Mouse (Mus musculus): ENCODE results near the gene Hnrnpll. TPM values are rescaled to one million over a fixed set of nuclear protein-coding genes. Genes with fewer than 3 reads are reported as not detected.

Hnrnpll gene
- total and polyA plus RNA-seq, 2 experiments from 2014 or later: 40.0 to 41.8 TPM

DNA sequence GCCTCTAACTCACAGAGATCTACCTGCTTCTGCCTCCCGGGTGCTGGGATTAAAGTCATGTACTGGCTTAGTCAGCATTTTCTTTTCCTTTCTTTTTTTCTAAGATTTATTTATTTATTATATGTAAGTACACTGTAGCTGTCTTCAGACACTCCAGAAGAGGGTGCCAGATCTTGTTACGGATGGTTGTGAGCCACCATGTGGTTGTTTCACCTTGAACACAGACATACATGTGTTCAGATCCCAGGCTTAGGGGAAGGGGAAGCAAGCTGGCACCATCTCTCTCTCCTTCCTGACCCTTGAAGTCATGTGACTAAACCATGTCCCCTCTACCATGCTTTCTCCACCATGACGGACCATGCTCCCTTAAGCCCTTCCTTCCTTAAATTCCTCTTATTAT is 70.0 kb downstream of the Hnrnpll start:
- no peak overlapping the region for H3K4me3 ChIP-seq (ENCODE audit: low read length)
- H3K27ac ChIP-seq: no peak overlapping the region
- H3K4me1 ChIP-seq (ENCODE audit: insufficient read depth, low read length): no peaks in the 10 kb centered on the region
- DNase-seq (ENCODE audit: low spot score) (no peak), ATAC-seq (no peak)
- H3K4me2 ChIP-seq (ENCODE audit: low read depth, low read length): no peak overlapping the region
- H3K9me3 ChIP-seq (ENCODE audit: low read length): no peaks in the 10 kb centered on the region
- 0 out of 2 replicates have a peak, but pooled peaks have one; percentile 5 for TF ChIP-seq CTCF (IDR thresholded peaks at IDR 0.05; ENCODE audit: low read depth)
- H3K9ac ChIP-seq (replicated peaks; ENCODE audit: low read length): no peak overlapping the region
- H3K27me3 ChIP-seq (ENCODE audit: insufficient read depth, low read length): no peaks in the 10 kb centered on the region
- 83% methylated on average over 3 of the region's 3 CpGs for WGBS
- H3K36me3 ChIP-seq (ENCODE audit: insufficient read depth, low read length): no peaks in the 10 kb centered on the region

DNA sequence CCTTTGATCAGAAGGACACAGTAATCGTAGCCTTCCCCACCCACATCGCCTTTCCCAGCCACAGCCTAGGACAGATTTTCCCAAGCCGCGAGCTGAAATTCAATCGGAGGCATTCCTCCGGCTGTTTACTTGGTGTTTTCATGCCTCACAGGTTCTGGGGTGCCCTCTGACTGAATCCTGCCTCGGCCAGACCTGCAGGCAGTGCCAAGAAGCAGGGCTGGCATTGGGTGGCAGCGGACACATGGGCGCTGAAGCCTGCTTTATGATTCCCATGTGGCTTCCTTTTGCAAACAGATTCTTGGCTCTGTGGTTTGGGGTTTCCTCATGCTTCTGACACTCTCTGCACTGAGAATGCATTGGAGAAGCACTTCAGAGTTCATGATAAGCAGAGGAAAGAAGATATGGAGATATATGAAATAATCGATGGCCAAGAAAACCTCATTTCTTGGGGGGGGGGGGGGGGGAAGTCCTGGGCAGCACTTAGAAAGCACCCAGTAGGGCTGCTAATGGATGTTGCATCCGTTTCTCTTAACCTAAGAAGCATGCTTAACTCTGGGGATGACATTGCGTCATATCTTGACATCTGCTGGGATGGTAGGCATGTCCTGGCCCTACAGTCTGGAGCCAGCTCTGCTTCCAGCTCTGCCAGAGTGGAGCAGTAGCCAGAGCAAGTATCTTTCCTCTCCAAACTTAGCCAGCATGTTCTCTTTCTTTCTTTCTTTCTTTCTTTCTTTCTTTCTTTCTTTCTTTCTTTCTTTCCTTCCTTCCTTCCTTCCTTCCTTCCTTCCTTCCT is 70.8 kb downstream of the Hnrnpll start:
- ATAC-seq: 0 out of 2 replicates have a peak, but pooled peaks have one; percentile 45
- WGBS: 74% methylated on average over 12 of the region's 12 CpGs

GRCm38 (mm10) chr17:79990161-79990560 is 72.0 kb downstream of the Hnrnpll start:
- ATAC-seq (no peak), DNase-seq (ENCODE audit: low spot score) (no peak)
- Histone ChIP-seq H3K9me3 (ENCODE audit: low read length) (no peaks in the 10 kb centered on the region), H3K4me1 (ENCODE audit: insufficient read depth, low read length) (no peaks in the 10 kb centered on the region), H3K36me3 (ENCODE audit: insufficient read depth, low read length) (no peaks in the 10 kb centered on the region), H3K27me3 (ENCODE audit: insufficient read depth, low read length) (no peaks in the 10 kb centered on the region), H3K27ac (no peak overlapping the region), H3K4me2 (ENCODE audit: low read depth, low read length) (no peak overlapping the region), H3K9ac (replicated peaks; ENCODE audit: low read length) (no peak overlapping the region), H3K4me3 (ENCODE audit: low read length) (no peak overlapping the region)
- 89% methylated on average over 7 of the region's 7 CpGs for WGBS
- TF ChIP-seq CTCF (IDR thresholded peaks at IDR 0.05; ENCODE audit: low read depth): no peak

More for the DNA sequence above, 70.8 kb downstream of the Hnrnpll start:
- Histone ChIP-seq H3K4me2 (ENCODE audit: low read depth, low read length) (no peak overlapping the region), H3K27ac (no peak overlapping the region), H3K4me3 (ENCODE audit: low read length) (no peak overlapping the region), H3K36me3 (ENCODE audit: insufficient read depth, low read length) (no peaks in the 10 kb centered on the region), H3K27me3 (ENCODE audit: insufficient read depth, low read length) (no peaks in the 10 kb centered on the region), H3K4me1 (ENCODE audit: insufficient read depth, low read length) (no peaks in the 10 kb centered on the region), H3K9me3 (ENCODE audit: low read length) (no peaks in the 10 kb centered on the region), H3K9ac (replicated peaks; ENCODE audit: low read length) (no peak overlapping the region)
- TF ChIP-seq CTCF (IDR thresholded peaks at IDR 0.05; ENCODE audit: low read depth): no peak
- no peak for DNase-seq (ENCODE audit: low spot score)

DNA sequence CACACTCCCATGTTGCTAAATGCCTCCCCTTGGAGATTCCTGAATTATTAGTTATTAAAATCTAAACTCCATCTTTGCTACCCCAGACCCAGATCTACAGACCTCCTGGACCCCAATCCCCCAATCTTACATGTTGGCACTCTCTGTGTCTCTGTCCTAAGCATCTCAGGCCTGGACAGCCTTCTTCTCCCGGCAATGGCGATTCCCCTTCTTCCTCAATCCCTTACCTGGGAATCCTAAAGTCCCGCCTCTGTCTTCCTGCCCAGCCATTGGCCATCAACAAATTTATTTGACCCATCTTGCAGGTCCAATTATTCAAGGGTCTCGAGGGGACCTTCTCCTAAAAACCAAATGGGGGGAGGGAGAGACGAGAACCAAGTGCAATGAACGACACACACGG is 77.7 kb downstream of the Hnrnpll start:
- 0 out of 2 replicates have a peak, but pooled peaks cover 2% of the 10 kb centered on the region for H3K4me1 ChIP-seq (ENCODE audit: insufficient read depth, low read length)
- WGBS: 92% methylated on average over 7 of the region's 7 CpGs
- no peak for TF ChIP-seq CTCF (IDR thresholded peaks at IDR 0.05; ENCODE audit: low read depth)
- H3K4me2 ChIP-seq (ENCODE audit: low read depth, low read length): no peak overlapping the region
- DNase-seq (ENCODE audit: low spot score) (no peak), ATAC-seq (no peak)
- H3K4me3 ChIP-seq (ENCODE audit: low read length): no peak overlapping the region
- H3K36me3 ChIP-seq (ENCODE audit: insufficient read depth, low read length): no peaks in the 10 kb centered on the region
- H3K27me3 ChIP-seq (ENCODE audit: insufficient read depth, low read length): no peaks in the 10 kb centered on the region
- H3K9me3 ChIP-seq (ENCODE audit: low read length): no peaks in the 10 kb centered on the region
- no peak overlapping the region for H3K27ac ChIP-seq
- H3K9ac ChIP-seq (replicated peaks; ENCODE audit: low read length): no peak overlapping the region

DNA sequence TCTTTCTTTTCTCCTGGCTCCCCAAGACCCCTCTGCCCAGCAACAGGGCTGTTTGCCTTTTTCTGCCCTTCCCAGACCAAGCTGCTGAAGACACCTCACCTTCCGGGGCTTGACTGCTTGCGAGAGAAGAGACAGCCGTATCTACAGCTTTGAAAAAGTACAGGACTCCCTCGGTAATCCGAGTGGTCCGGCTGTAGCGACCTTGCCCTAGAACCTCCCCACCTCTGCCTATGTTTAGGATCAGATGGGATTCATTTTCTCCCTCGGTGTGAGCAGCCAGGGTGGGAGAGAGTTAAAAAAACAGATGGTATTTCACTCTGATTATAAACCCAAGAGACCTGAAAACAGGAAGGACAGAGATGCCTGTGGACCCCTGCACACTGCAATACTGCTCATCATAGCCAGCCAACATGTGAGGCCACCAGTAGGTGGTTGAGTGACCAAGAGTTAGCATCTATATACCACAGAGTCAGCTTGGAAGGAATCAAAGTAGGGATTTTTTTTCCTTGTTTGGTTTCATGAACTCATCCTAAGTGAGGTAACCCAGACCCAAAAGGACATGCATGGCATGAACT is 79.1 kb downstream of the Hnrnpll start:
- 0 out of 2 replicates have a peak, but pooled peaks cover 2% of the 10 kb centered on the region for H3K4me1 ChIP-seq (ENCODE audit: insufficient read depth, low read length)
- 73% methylated on average over 8 of the region's 8 CpGs for WGBS
- H3K36me3 ChIP-seq (ENCODE audit: insufficient read depth, low read length): no peaks in the 10 kb centered on the region
- no peak for TF ChIP-seq CTCF (IDR thresholded peaks at IDR 0.05; ENCODE audit: low read depth)
- no peaks in the 10 kb centered on the region for H3K9me3 ChIP-seq (ENCODE audit: low read length)
- no peaks in the 10 kb centered on the region for H3K27me3 ChIP-seq (ENCODE audit: insufficient read depth, low read length)
- no peak overlapping the region for H3K4me3 ChIP-seq (ENCODE audit: low read length)
- H3K9ac ChIP-seq (replicated peaks; ENCODE audit: low read length): no peak overlapping the region
- no peak overlapping the region for H3K4me2 ChIP-seq (ENCODE audit: low read depth, low read length)
- H3K27ac ChIP-seq: no peak overlapping the region
- no peak for ATAC-seq
- DNase-seq (ENCODE audit: low spot score): no peak

DNA sequence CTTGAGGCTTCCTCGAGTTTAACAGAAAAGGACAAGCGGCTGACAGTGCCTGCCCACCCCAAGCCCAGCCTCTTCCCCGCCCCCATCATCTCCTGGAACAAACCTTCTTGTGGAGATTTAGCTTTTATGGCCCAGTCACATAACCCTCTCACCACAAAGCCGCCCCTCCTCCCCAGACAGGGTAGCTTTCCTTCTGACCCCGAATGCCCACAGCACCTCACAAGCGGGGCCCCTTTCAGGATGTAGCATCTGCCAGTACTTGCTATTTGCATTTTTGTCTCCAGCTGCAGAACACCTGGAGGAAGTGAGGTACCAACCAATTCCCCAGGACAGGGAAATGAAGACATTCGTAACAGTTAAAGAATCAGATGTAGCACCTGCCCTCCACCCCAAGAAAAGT is 79.6 kb downstream of the Hnrnpll start:
- 0 out of 2 replicates have a peak, but pooled peaks cover 2% of the 10 kb centered on the region for H3K4me1 ChIP-seq (ENCODE audit: insufficient read depth, low read length)
- no peak overlapping the region for H3K4me2 ChIP-seq (ENCODE audit: low read depth, low read length)
- TF ChIP-seq CTCF (IDR thresholded peaks at IDR 0.05; ENCODE audit: low read depth): no peak
- H3K9ac ChIP-seq (replicated peaks; ENCODE audit: low read length): no peak overlapping the region; the same call in 1 of the 2 replicates
- no peak overlapping the region for H3K4me3 ChIP-seq (ENCODE audit: low read length)
- ATAC-seq: peak; percentile 9; the same call in 1 of the 2 replicates
- H3K9me3 ChIP-seq (ENCODE audit: low read length): no peaks in the 10 kb centered on the region
- no peak overlapping the region for H3K27ac ChIP-seq
- H3K36me3 ChIP-seq (ENCODE audit: insufficient read depth, low read length): no peaks in the 10 kb centered on the region
- WGBS: 54% methylated on average over 7 of the region's 7 CpGs
- no peaks in the 10 kb centered on the region for H3K27me3 ChIP-seq (ENCODE audit: insufficient read depth, low read length)
- DNase-seq (ENCODE audit: low spot score): no peak

Data from hindbrain, postnatal 0 days (tissue).